Mouse (Mus musculus) embryo, embryonic 10.5 days (tissue): ENCODE results near the gene Ubald1.
A peak's percentile ranks its signal among the peaks of the same experiment; 100 is the strongest.

ENCODE experiments used
- DNase-seq: peaks from one replicate; pipeline ENCODE4 v3.0.0-alpha.2; 2015; ENCODE audit warnings: low spot score

Ubald1 gene

DNA sequence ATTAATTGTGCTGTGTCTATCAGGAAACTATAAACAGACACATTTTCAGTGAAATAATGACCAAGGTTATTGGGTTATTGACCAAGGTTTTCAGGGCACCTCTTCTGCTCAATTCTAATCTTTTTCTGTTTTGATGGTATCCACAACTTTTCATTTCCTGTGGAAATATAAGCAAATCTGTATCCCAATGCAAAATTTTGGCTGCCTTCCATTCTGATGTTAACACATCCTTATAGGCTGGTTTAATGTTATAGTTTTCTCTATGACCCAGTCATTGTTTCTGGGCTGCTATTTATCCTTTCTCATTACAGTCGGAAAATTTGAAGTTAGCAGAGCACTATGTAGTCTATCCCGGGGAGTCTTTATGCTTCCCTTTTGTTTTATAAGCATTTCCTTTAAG, 19.6 kb upstream of the Ubald1 start:
- DNase-seq = no peak

DNA sequence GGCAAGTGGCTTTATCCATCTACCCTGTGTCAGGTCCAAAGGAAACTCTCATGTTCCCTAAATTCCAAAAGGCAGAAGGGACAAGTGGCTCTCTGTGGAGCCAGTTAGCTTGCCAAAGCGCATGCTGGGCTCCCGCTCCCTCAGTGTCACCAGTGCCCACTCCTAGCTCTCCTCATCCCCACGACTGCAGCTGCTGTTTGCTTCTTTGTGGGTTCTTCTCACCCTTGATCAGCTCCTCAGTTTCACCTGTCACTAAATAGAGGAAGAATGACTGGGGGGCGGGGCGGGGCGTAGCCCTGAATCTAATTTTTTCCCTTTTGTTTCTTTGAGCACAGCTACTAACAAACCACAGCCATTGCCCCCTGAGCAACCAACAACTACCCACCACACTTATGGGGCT, 18.8 kb upstream of the Ubald1 start:
- no peak for DNase-seq

DNA sequence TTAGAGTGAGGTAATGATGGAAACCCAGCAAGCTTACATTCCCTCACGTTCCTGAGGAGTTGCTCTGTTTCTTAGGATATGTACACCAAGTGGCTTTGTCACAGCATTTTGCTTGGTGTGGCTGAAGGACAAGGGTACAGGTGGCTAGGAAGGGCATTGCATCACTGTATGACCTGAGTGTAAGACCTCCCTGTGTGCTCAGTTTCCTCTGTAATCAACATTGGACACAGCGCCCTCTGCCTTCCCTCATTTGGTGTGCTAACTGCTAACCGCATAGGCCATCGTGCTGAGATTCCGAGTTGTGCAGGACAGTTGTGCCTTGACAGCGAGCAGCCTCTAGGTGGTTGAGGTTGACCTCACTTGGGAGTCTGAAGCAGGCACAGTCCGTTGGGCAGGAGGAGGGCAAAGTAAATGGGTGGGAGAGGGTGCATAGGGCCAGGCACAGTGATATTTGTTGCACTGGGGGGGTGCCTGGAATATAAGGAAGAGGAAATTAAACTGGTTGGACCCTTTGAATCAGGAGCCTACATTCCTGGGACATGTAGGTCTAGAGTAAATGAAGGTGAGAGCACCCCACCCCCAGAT, 17.1 kb upstream of the Ubald1 start:
- DNase-seq = no peak

GRCm38 (mm10) chr16:4896249-4897027, 16.3 kb upstream of the Ubald1 start:
- no peak for DNase-seq

GRCm38 (mm10) chr16:4894201-4894908, 14.2 kb upstream of the Ubald1 start:
- no peak for DNase-seq

GRCm38 (mm10) chr16:4892171-4892570, 12.1 kb upstream of the Ubald1 start:
- DNase-seq = no peak

DNA sequence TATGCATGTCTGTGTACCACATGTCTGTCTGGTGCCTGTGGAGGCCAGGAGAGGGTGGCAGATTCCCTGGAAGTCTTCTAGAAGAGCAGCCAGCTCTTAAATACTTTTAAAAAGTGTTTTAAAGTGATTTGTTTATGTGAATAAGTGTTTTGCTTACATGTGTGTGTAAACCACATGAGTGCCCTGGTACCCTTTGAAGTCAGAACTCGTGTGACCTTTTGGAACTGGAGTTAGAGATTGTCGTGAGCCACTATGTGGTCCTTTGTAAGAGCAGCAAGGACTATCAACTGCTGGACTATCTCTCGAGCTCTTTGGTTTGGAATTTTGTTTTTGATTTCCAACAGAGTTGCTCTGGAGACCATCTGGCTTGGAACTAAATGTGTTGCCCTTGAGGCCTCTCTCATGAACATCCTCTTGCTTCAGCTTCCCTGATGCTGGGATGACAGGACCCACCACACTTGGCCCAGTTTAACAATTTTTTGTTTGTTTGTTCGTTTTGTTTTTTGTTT, 10.1 kb upstream of the Ubald1 start:
- no peak for DNase-seq

- DNase-seq = no peak
Observed at GRCm38 (mm10) chr16:4886690-4887020, 6.5 kb upstream of the Ubald1 start.

- peak; percentile 95 for DNase-seq
Observed at GRCm38 (mm10) chr16:4885760-4886689, 5.9 kb upstream of the Ubald1 start, which contains the start of gene Mgrn1. Gene Mgrn1 (plus strand): TSS chr16:4886249.

- no peak for DNase-seq
Observed at GRCm38 (mm10) chr16:4884930-4885329, 4.8 kb upstream of the Ubald1 start.

- DNase-seq = peak; percentile 42
Observed at GRCm38 (mm10) chr16:4881400-4882351, 1.6 kb upstream of the Ubald1 start.

DNA sequence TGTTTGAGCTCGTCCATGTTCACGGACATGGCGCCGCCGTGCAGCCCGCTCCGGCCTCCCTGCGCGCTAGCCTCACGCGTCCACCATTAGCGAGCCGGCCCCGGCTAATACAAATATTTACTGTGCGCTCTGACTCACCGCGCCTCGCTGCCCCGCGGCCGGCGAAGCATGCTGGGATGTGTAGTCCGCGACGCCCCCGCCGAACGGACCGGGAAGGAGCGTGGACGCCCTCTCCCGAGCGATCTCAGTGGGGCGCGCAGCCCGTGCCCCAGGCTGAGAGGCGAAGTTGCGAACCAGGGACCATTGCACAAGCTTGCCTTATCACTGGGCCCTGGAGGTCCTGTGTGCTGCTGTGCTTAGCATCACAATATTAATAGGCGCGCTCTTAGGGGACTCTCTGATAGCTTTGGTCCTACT, 399 bp downstream of the Ubald1 start:
- peak; percentile 89 for DNase-seq

GRCm38 (mm10) chr16:4879101-4879707, 911 bp downstream of the Ubald1 start:
- peak; percentile 50 for DNase-seq

- DNase-seq = peak; percentile 14
Observed at GRCm38 (mm10) chr16:4878192-4878885, 1.8 kb downstream of the Ubald1 start.

GRCm38 (mm10) chr16:4877701-4878100, 2.4 kb downstream of the Ubald1 start:
- DNase-seq = no peak

DNA sequence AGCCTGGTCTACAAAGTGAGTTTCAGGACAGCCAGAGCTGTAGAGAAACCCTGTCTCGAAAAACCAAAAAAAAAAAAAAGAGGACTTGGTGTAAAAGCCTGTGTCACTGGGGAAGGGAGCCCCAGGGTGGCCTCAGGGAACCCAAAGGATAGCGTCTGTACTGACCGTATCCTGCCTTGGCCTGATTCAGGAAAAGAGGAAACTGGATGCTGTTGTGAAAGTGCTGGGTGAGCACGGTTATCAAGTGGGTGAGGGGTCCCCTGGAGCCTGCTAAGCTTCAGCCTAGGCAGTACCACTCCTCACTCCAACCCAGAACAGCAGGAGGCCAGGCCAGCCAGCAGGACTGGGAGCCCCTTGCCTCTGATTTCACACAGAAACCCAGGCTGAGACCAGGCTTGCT, 2.9 kb downstream of the Ubald1 start:
- no peak for DNase-seq

DNA sequence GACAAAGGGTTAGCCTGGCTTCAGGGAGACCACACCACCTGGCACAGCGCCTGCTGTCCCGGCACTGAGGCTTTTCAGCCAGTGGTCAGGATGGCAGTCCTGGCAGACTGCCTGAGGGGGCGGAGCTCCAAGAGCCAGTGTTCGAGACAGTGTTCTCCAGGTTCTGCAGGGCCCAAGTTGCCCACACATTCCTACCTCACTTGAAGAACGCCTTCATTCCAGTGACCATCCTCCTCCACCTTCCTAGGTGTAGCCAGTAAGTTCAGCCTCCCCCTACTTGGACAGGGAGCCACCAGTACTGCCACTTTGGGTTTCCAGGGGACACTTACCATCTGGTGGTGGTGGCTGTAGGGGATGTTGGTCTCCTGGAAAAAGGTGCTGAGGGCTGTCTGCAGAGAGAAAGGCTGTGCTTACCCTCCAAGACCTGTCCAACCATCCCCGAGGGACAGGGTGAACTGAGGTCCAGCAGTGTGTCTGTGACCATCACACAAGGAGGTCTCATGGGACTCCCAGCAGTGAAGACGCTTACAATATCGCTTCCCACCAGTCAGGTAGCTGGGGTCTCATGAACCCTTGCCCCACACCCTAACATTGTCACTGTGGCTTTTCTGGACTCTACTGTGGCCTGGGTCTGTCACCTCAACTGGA, 4.0 kb downstream of the Ubald1 start:
- no peak for DNase-seq

DNA sequence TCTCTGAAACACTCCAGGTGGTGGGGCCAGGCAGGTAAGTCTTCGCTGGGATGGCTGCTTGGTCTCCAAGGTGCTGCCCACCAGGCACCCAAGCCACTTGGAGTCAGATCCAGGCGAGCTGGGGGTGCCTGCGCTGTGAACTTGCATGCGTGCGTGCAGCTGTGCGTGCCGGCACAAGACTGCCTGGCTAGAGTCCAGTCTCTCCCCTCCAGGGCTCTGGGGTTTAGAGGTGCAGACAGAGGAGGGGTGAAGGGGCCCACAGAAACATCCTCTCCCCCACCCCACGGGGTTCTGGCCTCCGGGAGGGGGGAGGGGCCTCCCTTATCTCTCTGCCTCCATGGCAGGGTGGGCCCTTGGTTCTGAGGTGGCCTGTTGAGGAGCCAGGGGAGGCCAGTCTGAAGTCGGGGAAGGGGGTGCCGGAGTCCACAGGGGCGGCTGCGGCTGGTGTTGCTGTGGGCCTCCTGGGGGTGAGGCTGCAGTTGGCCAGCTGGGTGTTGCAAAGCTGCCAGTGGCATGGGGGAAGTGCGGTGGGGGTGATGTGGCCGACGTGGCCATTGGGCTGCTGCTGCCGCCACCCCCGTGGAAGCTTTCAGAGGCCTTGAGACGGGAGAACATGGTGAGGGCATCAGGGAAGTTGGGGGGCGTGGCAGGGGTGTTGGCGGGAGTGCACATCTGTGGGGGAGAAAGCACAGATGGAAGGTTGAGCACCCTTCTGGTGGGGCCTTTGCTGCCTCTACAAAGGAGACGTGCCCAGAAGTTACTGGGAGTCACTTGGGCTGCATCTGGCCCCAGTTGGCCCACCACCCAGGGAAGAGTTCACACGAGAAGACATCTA, 4.7 kb downstream of the Ubald1 start:
- DNase-seq = no peak
